Mouse (Mus musculus): ENCODE measurements around the gene L3mbtl3. TPM values are rescaled to one million over a fixed set of nuclear protein-coding genes. Genes with fewer than 3 reads are reported as not detected.

L3mbtl3 gene
- polyA plus RNA-seq, 1 experiment from 2014 or later: 35.3 TPM

GRCm38 (mm10) chr10:26243203-26243602, 132.6 kb downstream of the L3mbtl3 start:
- no peaks in the 10 kb centered on the region for H3K4me1 ChIP-seq (ENCODE audit: control insufficient read depth, insufficient read depth, low read length)
- no peak for ATAC-seq (ENCODE audit: low FRiP score, low TSS enrichment)
- H3K9me3 ChIP-seq (ENCODE audit: control insufficient read depth, low read length): no peaks in the 10 kb centered on the region
- WGBS: 95% methylated on average over 3 of the region's 3 CpGs
- no peak overlapping the region for H3K4me2 ChIP-seq (ENCODE audit: low read length)
- no peak overlapping the region for H3K9ac ChIP-seq (replicated peaks; ENCODE audit: low read length)
- no peak for DNase-seq
- H3K27me3 ChIP-seq (ENCODE audit: control insufficient read depth, insufficient read depth, low read length): no peaks in the 10 kb centered on the region
- no peaks in the 10 kb centered on the region for H3K36me3 ChIP-seq (ENCODE audit: control insufficient read depth, insufficient read depth, low read length)
- H3K4me3 ChIP-seq (replicated peaks; ENCODE audit: low read depth, low read length): no peak overlapping the region
- no peak overlapping the region for H3K27ac ChIP-seq (replicated peaks; ENCODE audit: low read depth, low read length)

DNA sequence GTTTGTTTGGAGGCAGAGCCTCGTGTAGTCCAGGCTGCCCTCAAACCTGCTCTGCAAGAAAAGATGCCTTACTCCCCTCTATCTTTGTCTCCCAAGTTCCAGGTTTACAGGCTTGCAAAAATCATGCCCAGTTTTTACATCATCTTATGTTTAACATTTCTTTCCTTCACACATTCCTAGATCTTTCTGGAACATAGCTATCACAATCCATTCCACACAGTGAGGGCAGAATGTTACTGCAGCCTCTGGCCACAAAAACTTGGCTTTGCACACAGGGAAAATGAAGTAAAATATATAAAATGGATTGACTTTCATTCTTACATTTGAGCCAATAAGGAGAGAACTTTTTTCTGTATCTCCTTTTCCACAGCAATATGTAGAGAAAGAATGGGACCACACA, 136.7 kb downstream of the L3mbtl3 start:
- Histone ChIP-seq H3K4me1 (ENCODE audit: control insufficient read depth, insufficient read depth, low read length) (no peaks in the 10 kb centered on the region), H3K4me3 (replicated peaks; ENCODE audit: low read depth, low read length) (no peak overlapping the region), H3K36me3 (ENCODE audit: control insufficient read depth, insufficient read depth, low read length) (no peaks in the 10 kb centered on the region), H3K27ac (replicated peaks; ENCODE audit: low read depth, low read length) (no peak overlapping the region), H3K4me2 (ENCODE audit: low read length) (no peak overlapping the region), H3K27me3 (ENCODE audit: control insufficient read depth, insufficient read depth, low read length) (no peaks in the 10 kb centered on the region), H3K9me3 (ENCODE audit: control insufficient read depth, low read length) (no peaks in the 10 kb centered on the region), H3K9ac (replicated peaks; ENCODE audit: low read length) (no peak overlapping the region)
- no peak for ATAC-seq (ENCODE audit: low FRiP score, low TSS enrichment)
- DNase-seq: no peak
- WGBS: 87% methylated on average over 1 of the region's 1 CpGs

DNA sequence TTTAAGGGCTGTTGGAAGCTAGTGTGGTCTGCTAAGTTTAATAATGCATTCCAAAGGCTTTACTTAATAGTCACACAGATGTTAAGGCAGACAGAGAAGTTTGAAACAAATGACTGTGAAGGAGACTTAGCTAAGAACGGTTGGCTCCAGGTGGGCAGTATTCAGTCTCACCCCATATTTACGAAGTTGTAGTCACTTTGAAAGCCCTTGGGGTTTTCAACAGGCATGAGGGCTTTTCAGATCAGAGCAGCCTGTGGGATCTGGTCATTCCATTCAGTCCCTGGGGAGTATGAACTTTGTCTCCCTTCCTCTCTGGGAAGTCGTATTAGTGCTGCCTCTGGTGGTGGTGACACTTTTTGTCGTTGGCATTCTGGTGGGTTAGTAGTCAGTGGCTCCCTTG, 137.2 kb downstream of the L3mbtl3 start:
- H3K4me3 ChIP-seq (replicated peaks; ENCODE audit: low read depth, low read length): no peak overlapping the region
- no peak overlapping the region for H3K27ac ChIP-seq (replicated peaks; ENCODE audit: low read depth, low read length)
- H3K4me2 ChIP-seq (ENCODE audit: low read length): no peak overlapping the region
- H3K9me3 ChIP-seq (ENCODE audit: control insufficient read depth, low read length): no peaks in the 10 kb centered on the region
- no peaks in the 10 kb centered on the region for H3K4me1 ChIP-seq (ENCODE audit: control insufficient read depth, insufficient read depth, low read length)
- no peak overlapping the region for H3K9ac ChIP-seq (replicated peaks; ENCODE audit: low read length)
- no peaks in the 10 kb centered on the region for H3K36me3 ChIP-seq (ENCODE audit: control insufficient read depth, insufficient read depth, low read length)
- 61% methylated on average over 4 of the region's 4 CpGs for WGBS
- DNase-seq (no peak), ATAC-seq (ENCODE audit: low FRiP score, low TSS enrichment) (no peak)
- H3K27me3 ChIP-seq (ENCODE audit: control insufficient read depth, insufficient read depth, low read length): no peaks in the 10 kb centered on the region

DNA sequence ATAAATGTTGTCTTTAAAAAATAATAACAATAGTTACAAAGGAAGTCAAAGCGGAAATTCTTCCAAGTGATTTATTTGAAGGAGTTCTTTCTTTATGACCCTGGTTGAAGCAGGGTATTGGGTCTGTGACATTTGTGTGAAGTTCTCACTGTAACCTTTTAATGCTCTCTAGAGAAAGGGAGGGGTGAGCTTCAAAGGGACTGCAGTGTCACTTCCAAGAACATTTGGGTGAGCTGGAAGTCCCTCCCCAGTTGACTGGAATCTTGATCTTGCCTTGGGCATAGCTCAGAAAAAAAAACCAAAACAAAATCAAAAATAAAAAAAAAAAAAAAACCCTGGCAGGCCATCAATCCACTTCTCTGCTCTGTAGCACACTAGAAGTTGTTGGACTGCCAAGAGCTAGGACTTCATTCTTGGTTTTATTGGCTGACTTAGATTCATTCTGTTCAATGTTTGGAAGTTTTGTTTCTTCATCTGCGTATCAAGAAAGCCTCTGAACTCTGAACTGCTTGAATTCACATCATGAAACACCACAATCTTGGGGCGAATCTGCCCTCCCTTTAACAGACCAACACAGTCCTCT, 143.6 kb downstream of the L3mbtl3 start:
- no peak for DNase-seq
- Histone ChIP-seq H3K27ac (replicated peaks; ENCODE audit: low read depth, low read length) (no peak overlapping the region), H3K4me1 (ENCODE audit: control insufficient read depth, insufficient read depth, low read length) (no peaks in the 10 kb centered on the region), H3K4me3 (replicated peaks; ENCODE audit: low read depth, low read length) (no peak overlapping the region), H3K9ac (replicated peaks; ENCODE audit: low read length) (no peak overlapping the region), H3K9me3 (ENCODE audit: control insufficient read depth, low read length) (no peaks in the 10 kb centered on the region), H3K4me2 (ENCODE audit: low read length) (no peak overlapping the region), H3K36me3 (ENCODE audit: control insufficient read depth, insufficient read depth, low read length) (no peaks in the 10 kb centered on the region), H3K27me3 (ENCODE audit: control insufficient read depth, insufficient read depth, low read length) (no peaks in the 10 kb centered on the region)
- WGBS: 93% methylated on average over 3 of the region's 3 CpGs
- ATAC-seq (ENCODE audit: low FRiP score, low TSS enrichment): no peak

GRCm38 (mm10) chr10:26229488-26229887, 146.3 kb downstream of the L3mbtl3 start, which contains the start of gene Samd3:
Gene Samd3, plus strand, starts transcription at chr10:26229707.
- Histone ChIP-seq H3K4me3 (replicated peaks; ENCODE audit: low read depth, low read length) (no peak within 1 kb of the TSS), H3K9me3 (ENCODE audit: control insufficient read depth, low read length) (no peaks in the 10 kb centered on the region), H3K27me3 (ENCODE audit: control insufficient read depth, insufficient read depth, low read length) (no peaks in the 10 kb centered on the region), H3K4me2 (ENCODE audit: low read length) (no peak within 1 kb of the TSS), H3K4me1 (ENCODE audit: control insufficient read depth, insufficient read depth, low read length) (no peaks in the 10 kb centered on the region), H3K27ac (replicated peaks; ENCODE audit: low read depth, low read length) (no peak within 1 kb of the TSS), H3K9ac (replicated peaks; ENCODE audit: low read length) (no peak within 1 kb of the TSS), H3K36me3 (ENCODE audit: control insufficient read depth, insufficient read depth, low read length) (no peaks in the 10 kb centered on the region)
- 84% methylated on average over 4 of the region's 4 CpGs for WGBS
- DNase-seq (no peak), ATAC-seq (ENCODE audit: low FRiP score, low TSS enrichment) (no peak)

DNA sequence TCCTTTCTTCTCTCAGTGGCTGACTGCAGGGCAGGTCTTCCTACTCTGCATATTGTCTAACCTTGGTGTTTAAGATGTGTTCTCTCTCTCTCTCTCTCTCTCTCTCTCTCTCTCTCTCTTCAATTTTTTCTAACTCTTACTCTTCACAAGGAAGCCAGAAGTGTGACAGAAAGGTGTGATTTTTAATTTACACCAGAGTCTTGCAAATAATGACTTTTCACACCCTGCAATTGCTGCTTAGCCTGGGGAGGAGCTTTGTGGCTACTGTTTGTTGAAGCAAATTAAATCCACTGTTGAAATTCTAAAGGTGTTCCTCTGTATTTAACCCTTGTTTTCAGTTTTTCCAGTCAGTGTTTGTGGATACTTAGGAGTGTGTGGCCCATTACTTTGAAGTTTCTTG, 147.6 kb downstream of the L3mbtl3 start:
- Histone ChIP-seq H3K4me2 (ENCODE audit: low read length) (no peak overlapping the region), H3K9ac (replicated peaks; ENCODE audit: low read length) (no peak overlapping the region), H3K9me3 (ENCODE audit: control insufficient read depth, low read length) (no peaks in the 10 kb centered on the region), H3K4me1 (ENCODE audit: control insufficient read depth, insufficient read depth, low read length) (no peaks in the 10 kb centered on the region), H3K4me3 (replicated peaks; ENCODE audit: low read depth, low read length) (no peak overlapping the region), H3K27ac (replicated peaks; ENCODE audit: low read depth, low read length) (no peak overlapping the region), H3K27me3 (ENCODE audit: control insufficient read depth, insufficient read depth, low read length) (no peaks in the 10 kb centered on the region), H3K36me3 (ENCODE audit: control insufficient read depth, insufficient read depth, low read length) (no peaks in the 10 kb centered on the region)
- DNase-seq: no peak
- no peak for ATAC-seq (ENCODE audit: low FRiP score, low TSS enrichment)

GRCm38 (mm10) chr10:26226734-26227133, 149.0 kb downstream of the L3mbtl3 start:
- Histone ChIP-seq H3K4me3 (replicated peaks; ENCODE audit: low read depth, low read length) (no peak overlapping the region), H3K27ac (replicated peaks; ENCODE audit: low read depth, low read length) (no peak overlapping the region), H3K36me3 (ENCODE audit: control insufficient read depth, insufficient read depth, low read length) (no peaks in the 10 kb centered on the region), H3K4me2 (ENCODE audit: low read length) (no peak overlapping the region), H3K27me3 (ENCODE audit: control insufficient read depth, insufficient read depth, low read length) (no peaks in the 10 kb centered on the region), H3K9me3 (ENCODE audit: control insufficient read depth, low read length) (no peaks in the 10 kb centered on the region), H3K9ac (replicated peaks; ENCODE audit: low read length) (no peak overlapping the region), H3K4me1 (ENCODE audit: control insufficient read depth, insufficient read depth, low read length) (no peaks in the 10 kb centered on the region)
- ATAC-seq (ENCODE audit: low FRiP score, low TSS enrichment) (no peak), DNase-seq (no peak)
- WGBS: 74% methylated on average over 2 of the region's 2 CpGs

DNA sequence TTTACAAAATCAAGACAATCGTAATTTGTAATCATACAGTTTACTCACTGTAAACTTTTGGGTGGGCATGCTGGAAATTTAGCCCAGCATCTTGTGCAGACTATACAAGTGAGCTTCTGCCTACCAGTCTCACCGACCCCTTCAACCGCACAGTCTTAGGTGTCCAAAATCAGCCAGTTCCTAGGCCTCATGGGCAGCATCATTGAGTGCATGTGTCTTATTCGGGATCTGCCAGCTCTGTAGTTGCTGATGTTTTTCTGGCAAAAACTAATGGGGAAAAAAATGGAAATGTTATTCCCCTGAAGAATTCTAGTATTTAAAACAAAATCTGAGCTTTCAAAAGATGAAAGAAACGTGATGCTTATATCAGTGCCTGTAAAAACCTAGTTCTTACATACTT, 149.5 kb downstream of the L3mbtl3 start:
- Histone ChIP-seq H3K27ac (replicated peaks; ENCODE audit: low read depth, low read length) (no peak overlapping the region), H3K4me3 (replicated peaks; ENCODE audit: low read depth, low read length) (no peak overlapping the region), H3K36me3 (ENCODE audit: control insufficient read depth, insufficient read depth, low read length) (no peaks in the 10 kb centered on the region), H3K9ac (replicated peaks; ENCODE audit: low read length) (no peak overlapping the region), H3K9me3 (ENCODE audit: control insufficient read depth, low read length) (no peaks in the 10 kb centered on the region), H3K4me2 (ENCODE audit: low read length) (no peak overlapping the region), H3K27me3 (ENCODE audit: control insufficient read depth, insufficient read depth, low read length) (no peaks in the 10 kb centered on the region), H3K4me1 (ENCODE audit: control insufficient read depth, insufficient read depth, low read length) (no peaks in the 10 kb centered on the region)
- 92% methylated on average over 5 of the region's 5 CpGs for WGBS
- DNase-seq: no peak
- no peak for ATAC-seq (ENCODE audit: low FRiP score, low TSS enrichment)
